Mouse (Mus musculus): ENCODE results near the gene Arl9.
"Not testable (repeated sequence)": the region's sequence is repeated elsewhere in the genome, so short reads cannot be mapped to it uniquely, and the experiment has no call there.

The Arl9 gene

GRCm38 (mm10) chr5:77028034-77028433 is 24.2 kb downstream of the Arl9 start:
- DNase-seq = no peak

GRCm38 (mm10) chr5:77029735-77030134 is 25.9 kb downstream of the Arl9 start:
- no peak for DNase-seq

DNA sequence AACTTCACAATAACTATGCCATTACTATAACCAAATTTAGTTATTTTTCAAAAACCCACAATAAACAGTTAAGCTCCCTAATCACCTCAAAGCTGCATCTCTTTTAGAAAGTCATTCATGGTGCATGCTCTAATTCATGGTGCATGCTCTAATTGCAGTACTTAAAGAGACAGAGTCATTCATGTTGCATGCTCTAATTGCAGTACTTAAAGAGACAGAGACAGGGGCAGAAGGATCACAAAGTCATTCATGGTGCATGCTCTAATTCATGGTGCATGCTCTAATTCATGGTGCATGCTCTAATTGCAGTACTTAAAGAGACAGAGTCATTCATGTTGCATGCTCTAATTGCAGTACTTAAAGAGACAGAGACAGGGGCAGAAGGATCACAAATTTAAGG is 31.2 kb downstream of the Arl9 start:
- not testable (repeated sequence) for DNase-seq

GRCm38 (mm10) chr5:77038451-77038850 is 34.6 kb downstream of the Arl9 start:
- no peak for DNase-seq

- DNase-seq = no peak
Observed at GRCm38 (mm10) chr5:77039391-77039790, 35.5 kb downstream of the Arl9 start.

- DNase-seq = no peak
Observed at GRCm38 (mm10) chr5:77044362-77044761, 40.5 kb downstream of the Arl9 start.

DNA sequence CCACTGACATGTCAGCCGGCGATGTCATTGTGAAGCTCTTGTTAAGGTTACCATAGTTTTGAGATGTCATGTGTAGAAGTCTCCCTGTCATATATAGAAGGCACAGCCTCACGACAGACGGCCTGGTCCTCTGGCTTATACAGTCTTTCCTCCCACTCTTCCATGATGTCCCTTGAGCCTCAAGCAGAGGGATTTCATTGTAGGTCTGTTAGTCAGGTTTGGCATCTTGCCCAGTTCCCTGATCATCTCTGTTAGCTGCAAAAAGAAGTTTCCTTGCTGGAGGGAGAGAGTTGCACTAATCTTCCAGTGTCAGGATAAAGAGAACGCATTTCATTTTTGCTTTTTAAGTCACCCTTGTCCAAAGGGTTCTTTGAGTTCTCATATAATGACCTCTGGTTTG is 48.8 kb downstream of the Arl9 start:
- no peak for DNase-seq

DNA sequence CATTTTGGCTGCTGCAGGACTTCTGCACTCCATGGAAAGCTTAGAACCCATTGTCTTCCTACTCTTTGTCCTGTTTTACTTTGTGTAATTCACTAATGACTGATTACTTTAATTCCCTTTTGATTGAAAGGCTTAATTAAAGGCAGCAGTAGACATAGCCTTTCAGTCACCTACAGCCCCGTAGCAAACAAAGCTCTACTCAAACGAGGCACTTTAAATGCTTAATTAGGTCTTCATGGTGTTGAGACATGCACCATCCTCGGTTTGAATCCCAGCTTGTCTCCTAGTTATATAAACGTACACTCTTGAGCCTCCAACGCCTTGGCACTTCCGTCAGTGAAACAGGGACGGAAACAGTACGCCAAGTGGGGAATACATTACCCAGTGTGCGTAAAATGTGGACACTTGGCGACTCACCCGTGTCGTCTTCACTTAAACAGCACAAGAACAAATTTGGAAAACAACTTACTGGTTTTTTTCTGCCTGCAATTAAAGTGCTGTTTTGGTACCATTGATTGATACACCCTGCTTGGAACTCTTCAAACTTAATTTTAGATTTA is 53.1 kb downstream of the Arl9 start:
- DNase-seq = no peak

Measured in cerebellum, adult 18-20 months (tissue).